Mouse (Mus musculus) stomach, postnatal 0 days (tissue): ENCODE measurements around the gene Sirt4. TPM values are rescaled to one million over a fixed set of nuclear protein-coding genes. Genes with fewer than 3 reads are reported as not detected.
A peak's percentile ranks its signal among the peaks of the same experiment; 100 is the strongest.
"Not testable (repeated sequence)": the region's sequence is repeated elsewhere in the genome, so short reads cannot be mapped to it uniquely, and the experiment has no call there.

Experiments used
- ATAC-seq: fragments of 200-750 bp; cut with Nextera tagmentation; 2 replicates; pipeline ENCODE4 v1.8.0; 2017; ENCODE audit not compliant: low FRiP score, low TSS enrichment
- DNase-seq: peaks from one replicate; pipeline ENCODE4 v3.0.0-alpha.2; 2016; ENCODE audit warnings: low spot score
- H3K27ac ChIP-seq: fragments of 300-500 bp; sonication (generic); replicated peaks from 2 replicates; pipeline ENCODE4 v1.5.1; 2014; ENCODE audit warnings: mild to moderate bottlenecking, control low read depth
- H3K27me3 ChIP-seq: fragments of 300-500 bp; sonication (generic); 2 replicates; pipeline ENCODE4 v1.6.1; 2014; ENCODE audit warnings: low read length; ENCODE audit not compliant: control insufficient read depth, insufficient read depth
- H3K36me3 ChIP-seq: fragments of 300-500 bp; sonication (generic); 2 replicates; pipeline ENCODE4 v1.6.1; 2014; ENCODE audit warnings: low read length, mixed read lengths; ENCODE audit not compliant: control insufficient read depth, insufficient read depth
- H3K4me1 ChIP-seq: fragments of 300-500 bp; sonication (generic); replicated peaks from 2 replicates; pipeline ENCODE4 v1.6.1; 2014; ENCODE audit warnings: antibody characterized with exemption; ENCODE audit not compliant: control insufficient read depth, insufficient read depth
- H3K4me2 ChIP-seq: fragments of 300-500 bp; sonication (generic); replicated peaks from 2 replicates; pipeline ENCODE4 v1.6.1; 2014; ENCODE audit warnings: low read depth, mild to moderate bottlenecking, control low read depth, moderate library complexity
- H3K4me3 ChIP-seq: fragments of 300-500 bp; sonication (generic); 2 replicates; pipeline ENCODE4 v1.5.1; 2014; ENCODE audit warnings: low read depth, low read length, control low read depth
- H3K9ac ChIP-seq: fragments of 300-500 bp; sonication (generic); 2 replicates; pipeline ENCODE4 v1.6.1; 2014; ENCODE audit warnings: mild to moderate bottlenecking, low read length, control low read depth, mixed read lengths
- H3K9me3 ChIP-seq: fragments of 300-500 bp; sonication (generic); 2 replicates; pipeline ENCODE4 v1.6.1; 2016; ENCODE audit warnings: low read length; ENCODE audit not compliant: control insufficient read depth
- CTCF ChIP-seq: IDR thresholded peaks from 2 replicates; pipeline ENCODE4 v1.5.1; 2016; ENCODE audit warnings: antibody characterized with exemption, low read depth, mild to moderate bottlenecking, moderate library complexity
- EP300 ChIP-seq: optimal IDR thresholded peaks from 2 replicates; pipeline ENCODE3; 2016; ENCODE audit warnings: antibody characterized with exemption
- WGBS: fragments of 180-500 bp; shearing (Covaris S2); extraction: QIAGEN DNeasy Blood & Tissue Kit; methylation state at CpG from one replicate; pipeline ENCODE4 v1.1.7; 2014; 5-methylcytosine and 5-hydroxymethylcytosine counted together
- polyA plus RNA-seq: library from polyadenylated mRNA; unstranded; fragments of >200 nt; fragmentation: Nextera tagmentation; extraction: Ambion mirVana; gene quantifications from 2 replicates; pipeline ENCODE4 v1.2.1, GENCODE M21; 2015

Gene Sirt4
- polyA plus RNA-seq, 1 experiment from 2014 or later, result 11.5 TPM

DNA sequence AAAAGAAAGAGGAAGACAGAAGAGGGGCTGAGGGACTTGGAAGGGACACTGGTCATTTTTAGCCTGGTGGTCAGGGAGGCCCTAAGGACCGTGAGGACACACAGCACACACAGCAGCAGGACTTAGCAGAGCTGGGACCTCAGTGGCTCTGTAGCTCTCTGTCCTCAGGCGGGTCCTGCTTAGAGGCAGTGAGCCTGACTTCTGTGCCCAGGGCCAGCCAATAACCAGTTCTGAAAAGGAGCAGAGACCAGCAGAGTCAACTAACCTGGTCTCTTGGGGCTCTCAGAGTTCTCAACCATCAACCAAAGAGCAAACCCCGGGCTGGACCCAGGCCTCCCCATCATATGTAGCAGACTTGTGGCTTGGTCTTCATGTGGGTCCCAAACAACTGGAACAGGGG lies 35.3 kb downstream of the Sirt4 start:
- H3K36me3 ChIP-seq, result no peaks in the 10 kb centered on the region
- no peaks in the 10 kb centered on the region for H3K9me3 ChIP-seq
- TF ChIP-seq EP300 (no peak), CTCF (no peak)

DNA sequence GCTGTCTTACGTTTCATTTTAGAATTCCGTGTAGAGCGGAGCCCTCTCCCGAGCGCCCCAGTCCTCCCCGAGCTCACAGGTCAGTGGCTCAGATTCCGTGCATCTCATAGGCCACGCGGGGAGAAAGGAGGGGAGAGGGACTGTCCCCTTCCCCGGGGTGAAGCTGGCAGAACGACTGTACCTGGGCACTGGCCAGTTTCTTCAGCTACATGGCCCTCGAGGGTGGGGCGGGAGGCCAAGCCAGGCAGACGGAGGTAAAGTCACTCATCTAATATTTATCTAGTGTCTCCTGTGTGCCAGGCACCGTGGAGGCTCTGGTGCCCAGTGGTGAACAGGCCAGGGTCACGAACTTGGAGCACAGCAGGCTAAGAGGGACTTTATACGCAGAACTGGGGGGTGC lies 37.4 kb downstream of the Sirt4 start:
- no peaks in the 10 kb centered on the region for H3K36me3 ChIP-seq
- H3K4me1 ChIP-seq, result no peaks in the 10 kb centered on the region
- H3K9me3 ChIP-seq, result no peaks in the 10 kb centered on the region
- ATAC-seq (peak; percentile 70), DNase-seq (peak; percentile 81)
- H3K9ac ChIP-seq, result no peak overlapping the region
- no peaks in the 10 kb centered on the region for H3K27me3 ChIP-seq
- no peak for TF ChIP-seq CTCF
- no peak for TF ChIP-seq EP300
- no peak overlapping the region; the same call in 1 of the 2 replicates for H3K4me2 ChIP-seq
- WGBS, result 67% methylated on average over 17 of the region's 17 CpGs
- no peak overlapping the region for H3K4me3 ChIP-seq
- peak overlapping the region; percentile 49; the same call in 1 of the 2 replicates for H3K27ac ChIP-seq

More for the DNA sequence above, 35.3 kb downstream of the Sirt4 start:
- WGBS, result 91% methylated on average over 3 of the region's 3 CpGs
- DNase-seq (no peak), ATAC-seq (no peak)
- H3K27ac ChIP-seq, result no peak overlapping the region
- H3K9ac ChIP-seq, result no peak overlapping the region
- H3K27me3 ChIP-seq, result no peaks in the 10 kb centered on the region
- H3K4me2 ChIP-seq, result no peak overlapping the region
- H3K4me1 ChIP-seq, result no peaks in the 10 kb centered on the region
- no peak overlapping the region for H3K4me3 ChIP-seq

DNA sequence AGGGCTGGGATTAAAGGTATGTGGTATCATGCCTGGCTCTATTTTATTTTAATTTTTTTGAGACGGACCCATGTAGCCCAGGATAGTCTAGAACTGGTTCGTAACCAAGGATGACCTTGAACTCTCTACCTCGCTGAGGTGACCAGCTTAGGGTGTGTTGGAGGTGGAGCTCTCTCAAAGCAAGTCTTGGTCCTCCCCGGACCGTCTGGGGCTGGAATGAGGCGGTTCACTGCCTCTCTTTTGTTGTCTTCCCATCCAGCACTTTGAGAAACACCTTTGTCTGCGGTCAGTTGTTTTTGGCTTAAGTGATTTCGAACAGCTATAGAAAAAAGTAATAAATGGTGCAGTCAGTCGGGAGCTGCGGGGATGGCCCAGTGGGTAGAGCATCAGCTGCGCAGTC lies 40.4 kb downstream of the Sirt4 start:
- H3K36me3 ChIP-seq, result no peaks in the 10 kb centered on the region
- 89% methylated on average over 11 of the region's 11 CpGs for WGBS
- no peak overlapping the region for H3K27ac ChIP-seq
- ATAC-seq (no peak), DNase-seq (no peak)
- no peaks in the 10 kb centered on the region for H3K4me1 ChIP-seq
- no peaks in the 10 kb centered on the region for H3K9me3 ChIP-seq
- no peak overlapping the region for H3K9ac ChIP-seq
- H3K4me2 ChIP-seq, result no peak overlapping the region
- H3K4me3 ChIP-seq, result no peak overlapping the region
- TF ChIP-seq EP300 (no peak), CTCF (no peak)
- no peaks in the 10 kb centered on the region for H3K27me3 ChIP-seq

DNA sequence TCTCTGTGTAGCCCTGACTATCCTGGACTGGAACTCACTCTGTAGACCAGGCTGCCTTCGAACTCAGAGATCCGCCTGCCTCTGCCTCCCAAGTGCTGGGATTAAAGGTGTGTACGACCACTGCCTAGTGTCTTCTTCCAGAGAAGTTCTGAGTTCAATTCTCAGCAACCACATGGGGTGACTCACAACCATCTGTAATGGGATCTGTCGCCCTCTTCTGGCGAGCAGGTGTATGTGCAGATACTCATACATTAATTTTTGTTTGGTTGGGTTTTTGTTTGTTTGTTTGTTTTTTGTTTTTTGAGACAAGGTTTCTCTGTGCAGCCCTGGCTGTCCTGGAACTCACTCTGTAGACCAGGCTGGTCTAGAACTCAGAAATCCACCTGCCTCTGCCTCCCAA lies 41.9 kb downstream of the Sirt4 start:
- peak; percentile 77 for TF ChIP-seq CTCF
- 81% methylated on average over 5 of the region's 5 CpGs for WGBS
- not testable (repeated sequence) for H3K9me3 ChIP-seq, H3K36me3 ChIP-seq, H3K4me1 ChIP-seq, H3K4me2 ChIP-seq, H3K27ac ChIP-seq, H3K9ac ChIP-seq, ATAC-seq, H3K4me3 ChIP-seq, H3K27me3 ChIP-seq, DNase-seq

DNA sequence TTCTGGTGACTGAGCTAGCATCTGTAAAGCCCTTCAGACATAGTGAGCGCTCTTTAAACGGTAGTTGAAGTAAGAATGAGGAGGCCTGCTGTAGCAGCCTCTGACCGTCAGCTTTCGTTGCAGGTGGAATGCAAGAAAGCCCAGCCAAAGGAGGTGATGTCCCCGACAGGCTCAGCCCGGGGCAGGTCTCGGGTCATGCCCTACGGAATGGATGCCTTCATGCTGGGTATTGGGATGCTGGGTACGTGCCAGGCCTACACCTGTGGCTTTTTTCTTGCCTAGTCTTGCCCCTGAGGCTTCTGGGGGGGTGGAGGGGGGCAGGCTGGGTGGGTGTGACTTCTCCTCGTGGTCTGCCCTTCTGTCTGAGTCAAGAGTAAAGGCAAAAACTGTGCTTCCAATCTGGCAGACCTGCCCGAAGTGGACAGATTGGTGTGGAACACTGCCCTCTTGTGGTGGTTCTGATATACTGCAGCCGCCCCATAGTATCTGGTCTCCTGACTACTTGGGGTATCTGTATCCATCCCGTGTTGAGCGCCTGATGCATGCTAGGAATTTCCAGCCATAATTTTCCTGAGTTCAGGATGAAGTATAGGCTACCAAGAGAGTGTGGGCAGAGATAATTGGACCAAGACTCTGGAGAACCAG lies 43.2 kb downstream of the Sirt4 start:
- Histone ChIP-seq H3K9ac (no peak overlapping the region), H3K9me3 (no peaks in the 10 kb centered on the region), H3K4me3 (no peak overlapping the region), H3K4me1 (peaks cover 3% of the 10 kb centered on the region; the same call in 1 of the 2 replicates), H3K36me3 (no peaks in the 10 kb centered on the region), H3K27ac (no peak overlapping the region), H3K4me2 (no peak overlapping the region), H3K27me3 (no peaks in the 10 kb centered on the region)
- TF ChIP-seq CTCF (peak; percentile 90), EP300 (no peak)
- DNase-seq, result peak; percentile 77
- WGBS, result 33% methylated on average over 14 of the region's 14 CpGs
- ATAC-seq, result peak; percentile 43

DNA sequence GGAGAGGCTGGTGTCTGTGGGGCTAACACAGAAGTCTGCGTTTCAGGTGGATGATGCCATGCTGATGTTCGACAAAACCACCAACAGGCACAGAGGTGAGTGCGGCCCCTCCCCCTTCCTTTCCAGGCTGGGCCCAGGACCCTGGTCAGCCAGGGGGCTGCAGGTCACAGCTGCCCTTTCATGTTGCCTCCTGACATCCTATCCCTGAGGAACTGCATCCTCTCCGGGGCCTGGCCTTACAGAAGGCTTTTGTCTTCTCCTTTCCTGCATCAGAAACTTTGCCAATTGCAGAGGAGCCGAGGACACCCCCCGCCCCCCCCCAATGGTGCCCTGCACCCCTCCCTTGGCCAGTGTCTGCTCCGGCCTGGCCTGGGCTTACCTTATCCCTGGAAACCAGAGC lies 45.9 kb downstream of the Sirt4 start:
- TF ChIP-seq EP300 (no peak), CTCF (no peak)
- H3K27me3 ChIP-seq, result no peaks in the 10 kb centered on the region
- no peaks in the 10 kb centered on the region for H3K9me3 ChIP-seq
- H3K9ac ChIP-seq, result no peak overlapping the region
- no peak overlapping the region for H3K27ac ChIP-seq
- no peak for ATAC-seq
- no peak overlapping the region for H3K4me2 ChIP-seq
- H3K36me3 ChIP-seq, result no peaks in the 10 kb centered on the region
- no peak overlapping the region for H3K4me3 ChIP-seq
- 69% methylated on average over 7 of the region's 7 CpGs for WGBS
- H3K4me1 ChIP-seq, result peaks cover 6% of the 10 kb centered on the region; the same call in 1 of the 2 replicates
- DNase-seq, result no peak
